Mouse (Mus musculus) liver, adult (tissue): ENCODE data around the gene Abhd16a.

Source experiments
- GATA4 ChIP-seq: IDR thresholded peaks from 2 replicates; pipeline ENCODE4 v1.6.1; 2014; ENCODE audit warnings: mild to moderate bottlenecking, low read length; ENCODE audit not compliant: insufficient replicate concordance

The Abhd16a gene

DNA sequence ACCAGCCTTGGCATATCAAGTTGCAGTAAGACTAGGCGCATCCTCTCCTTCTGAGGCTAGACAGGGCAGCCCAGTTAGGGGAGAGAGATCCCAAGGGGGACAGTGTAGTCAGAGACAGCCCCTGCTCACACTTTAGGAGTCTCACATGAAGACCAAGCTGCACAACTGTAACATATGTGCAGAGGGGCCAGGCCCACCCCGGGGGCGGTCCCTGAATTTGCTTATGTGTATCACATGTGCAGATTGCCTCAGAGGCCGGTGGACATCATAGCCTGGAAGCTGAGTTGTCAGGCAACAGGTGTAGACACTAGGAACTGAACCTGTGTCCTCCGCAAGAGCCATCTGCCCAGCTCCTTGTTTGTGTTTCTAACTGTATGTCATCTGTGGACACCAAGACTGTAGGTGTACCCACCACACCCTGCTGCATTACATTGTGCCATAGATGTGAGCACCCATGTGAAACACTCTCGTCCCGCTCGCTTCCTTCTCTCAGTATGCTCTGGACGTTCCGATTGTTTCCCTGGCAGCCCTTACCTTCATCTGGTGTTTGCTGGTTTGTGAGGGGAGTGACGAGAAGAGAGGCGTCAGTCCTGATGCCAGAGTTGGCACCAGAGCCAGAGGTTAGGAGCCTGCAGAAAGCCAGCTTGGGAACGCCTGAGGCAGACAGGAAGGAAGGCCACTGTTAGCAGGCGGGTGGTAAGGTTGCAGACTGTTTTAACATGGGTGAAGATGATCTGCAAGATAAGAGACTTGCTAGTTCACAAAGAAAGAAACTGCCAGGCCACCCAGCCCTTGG lies 3.5 kb downstream of the Abhd16a start:
- TF ChIP-seq GATA4: no peak

- TF ChIP-seq GATA4: no peak
Observed at GRCm38 (mm10) chr17:35094475-35095365, 5.7 kb downstream of the Abhd16a start.

- no peak for TF ChIP-seq GATA4
Observed at GRCm38 (mm10) chr17:35096597-35096996, 7.5 kb downstream of the Abhd16a start.

- no peak for TF ChIP-seq GATA4
Observed at GRCm38 (mm10) chr17:35097164-35097655, 8.1 kb downstream of the Abhd16a start.

- no peak for TF ChIP-seq GATA4
Observed at GRCm38 (mm10) chr17:35100196-35100765, 11.2 kb downstream of the Abhd16a start.

GRCm38 (mm10) chr17:35101161-35101560 lies 12.1 kb downstream of the Abhd16a start:
- no peak for TF ChIP-seq GATA4

DNA sequence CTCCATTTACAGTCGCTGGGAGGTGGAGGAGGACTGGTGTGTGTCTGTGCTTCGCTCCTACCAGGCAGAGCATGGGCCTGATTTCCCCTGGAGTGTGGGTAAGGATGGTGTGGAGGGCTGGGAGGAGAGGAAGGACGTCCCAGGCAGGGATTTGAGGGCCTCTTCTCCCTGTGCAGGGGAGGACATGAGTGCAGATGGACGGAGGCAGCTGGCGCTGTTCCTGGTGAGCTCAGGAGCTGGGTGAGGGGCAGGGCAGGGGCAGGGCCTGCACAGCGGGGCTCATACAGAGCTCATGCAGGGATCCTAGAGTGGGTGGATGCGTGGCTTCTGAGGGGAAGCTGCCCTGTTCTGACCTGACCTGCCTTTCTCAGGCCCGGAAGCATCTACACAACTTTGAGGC lies 13.2 kb downstream of the Abhd16a start:
- TF ChIP-seq GATA4: no peak

DNA sequence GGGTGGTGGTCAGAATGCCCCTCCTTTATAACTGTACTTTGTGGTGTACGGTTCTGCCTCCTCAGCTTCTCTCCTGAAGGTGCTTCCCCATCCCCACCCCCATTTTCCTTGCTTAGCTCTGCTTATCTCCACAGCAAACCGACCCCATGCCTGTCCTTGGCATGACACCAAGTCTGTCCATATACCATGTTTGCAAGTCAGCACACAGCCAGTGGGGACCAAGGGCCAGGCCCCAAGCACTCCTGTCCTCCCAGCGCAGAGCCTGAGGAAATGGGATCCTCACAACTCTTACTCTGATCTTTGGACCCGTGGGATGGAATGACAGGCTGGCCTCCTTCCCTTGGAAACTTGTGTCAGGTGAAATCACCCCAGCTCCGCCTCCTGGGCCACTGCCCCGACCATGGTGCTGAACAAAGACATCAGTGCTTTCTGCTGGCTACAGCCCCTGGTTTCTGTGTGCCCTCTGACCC lies 14.2 kb downstream of the Abhd16a start:
- no peak for TF ChIP-seq GATA4

GRCm38 (mm10) chr17:35104079-35104478 lies 15.0 kb downstream of the Abhd16a start:
- TF ChIP-seq GATA4: no peak

- TF ChIP-seq GATA4: no peak
Observed at GRCm38 (mm10) chr17:35104754-35105153, 15.7 kb downstream of the Abhd16a start.

- no peak for TF ChIP-seq GATA4
Observed at GRCm38 (mm10) chr17:35105740-35106389, 16.8 kb downstream of the Abhd16a start.

DNA sequence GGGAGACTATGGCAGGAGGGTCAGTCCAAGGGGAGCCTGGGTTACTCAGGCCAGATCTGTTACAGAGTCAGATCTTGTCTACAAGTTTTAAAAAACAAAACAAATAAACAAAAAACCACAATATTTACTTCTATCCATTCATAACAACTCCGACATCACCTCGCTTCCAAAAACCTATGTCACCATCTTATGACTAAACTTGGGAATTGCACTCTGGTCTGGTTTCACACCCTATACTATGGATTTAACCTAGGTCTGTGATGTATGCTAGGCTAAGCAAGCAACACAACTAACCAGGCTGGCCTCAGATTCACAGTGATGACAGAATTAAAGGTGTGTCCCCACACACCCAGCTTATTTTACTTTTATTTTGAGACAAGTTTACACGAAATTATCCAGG lies 17.5 kb downstream of the Abhd16a start:
- no peak for TF ChIP-seq GATA4

- TF ChIP-seq GATA4: no peak
Observed at GRCm38 (mm10) chr17:35108097-35108496, 19.0 kb downstream of the Abhd16a start, which contains the start of gene Ly6g5c. Gene Ly6g5c (plus strand): TSS chr17:35108279.

GRCm38 (mm10) chr17:35111774-35112173 lies 22.7 kb downstream of the Abhd16a start:
- TF ChIP-seq GATA4: peak; percentile 48; the same call in 1 of the 2 replicates
